Mouse (Mus musculus) stomach, postnatal 0 days (tissue): ENCODE data around the gene Inafm2.

ENCODE experiments used
- CTCF ChIP-seq: IDR thresholded peaks from 2 replicates; pipeline ENCODE4 v1.5.1; 2016; ENCODE audit warnings: antibody characterized with exemption, low read depth, mild to moderate bottlenecking, moderate library complexity
- EP300 ChIP-seq: optimal IDR thresholded peaks from 2 replicates; pipeline ENCODE3; 2016; ENCODE audit warnings: antibody characterized with exemption

DNA sequence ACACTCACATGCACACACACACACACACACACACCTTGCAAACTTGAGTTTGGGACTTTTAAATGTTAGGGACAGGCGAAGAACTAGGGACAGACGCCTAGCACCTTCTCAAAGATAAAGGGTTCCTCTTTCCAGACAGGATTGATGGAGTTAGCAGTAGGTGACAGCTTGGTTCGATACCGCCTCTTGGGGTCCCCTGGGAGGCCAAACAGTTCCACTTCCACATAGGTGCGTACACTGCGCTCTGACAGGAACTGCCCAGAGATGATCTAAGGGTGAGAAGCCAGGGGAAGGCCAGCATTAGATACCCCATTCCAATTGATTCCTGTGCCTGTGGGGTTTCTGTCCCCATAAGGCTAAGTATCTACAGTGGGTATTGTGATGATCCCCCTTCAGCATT, 31.9 kb upstream of the Inafm2 start:
- no peak for TF ChIP-seq CTCF
- no peak for TF ChIP-seq EP300
